Mouse (Mus musculus): ENCODE measurements around the gene Anks1b. TPM values are rescaled to one million over a fixed set of nuclear protein-coding genes. Genes with fewer than 3 reads are reported as not detected.

Gene Anks1b
- polyA plus RNA-seq, 1 experiment from 2014 or later: 13.0 TPM

DNA sequence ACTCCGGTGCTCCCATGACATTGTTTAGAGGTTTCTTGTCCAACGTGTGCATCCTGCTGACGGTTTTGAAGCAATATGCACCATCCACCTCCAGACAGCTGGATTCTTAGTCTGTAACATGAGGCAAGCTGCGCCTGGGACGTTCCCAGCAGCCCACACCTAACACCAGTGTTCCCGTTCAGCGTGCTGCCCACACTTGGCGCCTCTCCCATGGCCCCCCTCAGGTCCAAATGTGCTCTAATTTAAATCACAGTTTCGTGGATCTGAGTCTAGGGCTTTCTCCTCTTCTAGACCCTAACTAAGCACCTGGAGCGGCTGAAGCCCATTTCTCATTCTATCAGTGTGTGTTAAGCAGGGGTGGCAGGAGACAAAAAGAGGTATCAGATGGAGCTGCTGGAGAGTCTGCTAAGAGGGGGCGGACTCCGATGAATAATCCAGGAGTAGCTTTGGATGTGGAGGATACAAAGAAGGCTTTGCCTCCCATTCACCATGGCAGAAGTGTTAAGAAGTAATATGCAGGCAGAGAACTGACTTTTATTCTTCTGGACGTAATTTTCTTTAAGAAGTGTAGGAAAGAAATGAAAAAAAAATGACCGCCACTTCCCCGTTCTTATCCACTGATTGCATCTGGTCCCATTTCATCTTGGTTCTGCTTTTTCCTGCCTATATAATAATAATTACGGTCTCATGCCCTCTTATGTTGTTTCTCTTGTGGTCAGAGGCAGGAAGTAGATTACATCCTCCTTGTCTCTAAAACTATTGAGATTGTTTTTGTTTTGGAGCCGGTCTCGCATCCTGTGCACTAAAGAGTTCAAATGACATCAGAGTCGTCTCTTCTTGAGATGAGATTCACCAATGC, 986.6 kb downstream of the Anks1b start:
- H3K27me3 ChIP-seq (ENCODE audit: control insufficient read depth, insufficient read depth, low read length): no peaks in the 10 kb centered on the region
- no peak overlapping the region for H3K9ac ChIP-seq (ENCODE audit: low read depth, low read length)
- ATAC-seq (ENCODE audit: low FRiP score) (no peak), DNase-seq (ENCODE audit: low spot score) (no peak)
- no peak overlapping the region for H3K4me2 ChIP-seq (replicated peaks; ENCODE audit: low read depth, low read length)
- H3K27ac ChIP-seq (ENCODE audit: low read depth, low read length): no peak overlapping the region
- no peak overlapping the region for H3K4me3 ChIP-seq (ENCODE audit: low read depth, low read length)
- H3K4me1 ChIP-seq (replicated peaks; ENCODE audit: control insufficient read depth, insufficient read depth, low read length): 0 out of 2 replicates have a peak, but pooled peaks cover 4% of the 10 kb centered on the region
- no peaks in the 10 kb centered on the region for H3K36me3 ChIP-seq (ENCODE audit: control insufficient read depth, insufficient read depth, low read length)
- H3K9me3 ChIP-seq (ENCODE audit: control insufficient read depth, low read length): no peaks in the 10 kb centered on the region
- 85% methylated on average over 19 of the region's 19 CpGs for WGBS

DNA sequence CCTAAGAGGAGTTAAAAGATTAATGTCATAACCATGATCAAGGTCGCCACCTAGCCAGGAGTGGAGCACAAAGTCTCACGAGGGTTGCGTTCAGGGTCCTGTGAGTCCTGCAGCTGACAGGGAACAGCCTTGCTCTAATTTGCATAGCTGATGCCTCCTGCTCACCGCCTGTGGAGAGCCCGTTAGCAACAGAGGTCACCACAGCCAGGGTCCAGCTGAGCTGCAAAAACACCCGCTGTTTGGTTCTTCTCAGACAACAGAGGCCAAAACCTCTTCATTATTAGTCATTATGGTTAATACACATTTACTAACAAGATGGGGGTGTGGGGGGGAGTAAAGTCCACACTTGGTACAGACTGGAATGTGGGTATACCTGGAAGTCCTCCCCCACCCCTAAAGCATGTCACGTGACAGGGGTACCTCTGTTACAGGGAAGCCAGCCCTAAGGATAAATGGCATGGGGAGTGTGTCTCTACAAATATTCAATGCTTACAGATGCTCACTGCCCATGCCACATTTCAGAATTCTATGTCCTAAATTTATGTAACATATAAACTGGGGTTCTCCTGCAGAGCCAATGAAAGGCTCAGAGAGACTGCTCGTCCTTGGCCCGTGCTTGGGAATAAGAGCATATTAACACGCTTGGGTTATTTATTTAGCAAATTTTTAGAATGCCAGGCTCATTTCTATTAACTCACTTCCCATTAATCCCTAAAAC, 990.7 kb downstream of the Anks1b start:
- H3K9me3 ChIP-seq (ENCODE audit: control insufficient read depth, low read length): no peaks in the 10 kb centered on the region
- no peak overlapping the region for H3K9ac ChIP-seq (ENCODE audit: low read depth, low read length)
- ATAC-seq (ENCODE audit: low FRiP score): peak; percentile 79; the same call in 1 of the 2 replicates
- no peaks in the 10 kb centered on the region for H3K36me3 ChIP-seq (ENCODE audit: control insufficient read depth, insufficient read depth, low read length)
- H3K4me1 ChIP-seq (replicated peaks; ENCODE audit: control insufficient read depth, insufficient read depth, low read length): 0 out of 2 replicates have a peak, but pooled peaks cover 4% of the 10 kb centered on the region
- H3K27ac ChIP-seq (ENCODE audit: low read depth, low read length): no peak overlapping the region
- no peak overlapping the region for H3K4me3 ChIP-seq (ENCODE audit: low read depth, low read length)
- 13% methylated on average over 10 of the region's 10 CpGs for WGBS
- H3K4me2 ChIP-seq (replicated peaks; ENCODE audit: low read depth, low read length): no peak overlapping the region
- no peaks in the 10 kb centered on the region for H3K27me3 ChIP-seq (ENCODE audit: control insufficient read depth, insufficient read depth, low read length)
- DNase-seq (ENCODE audit: low spot score): peak; percentile 24

GRCm38 (mm10) chr10:90864599-90864889, 991.2 kb downstream of the Anks1b start:
- ATAC-seq (ENCODE audit: low FRiP score): 0 out of 2 replicates have a peak, but pooled peaks have one; percentile 6
- Histone ChIP-seq H3K27ac (ENCODE audit: low read depth, low read length) (no peak overlapping the region), H3K27me3 (ENCODE audit: control insufficient read depth, insufficient read depth, low read length) (no peaks in the 10 kb centered on the region), H3K4me2 (replicated peaks; ENCODE audit: low read depth, low read length) (no peak overlapping the region), H3K4me3 (ENCODE audit: low read depth, low read length) (no peak overlapping the region), H3K36me3 (ENCODE audit: control insufficient read depth, insufficient read depth, low read length) (no peaks in the 10 kb centered on the region), H3K4me1 (replicated peaks; ENCODE audit: control insufficient read depth, insufficient read depth, low read length) (0 out of 2 replicates have a peak, but pooled peaks cover 4% of the 10 kb centered on the region), H3K9ac (ENCODE audit: low read depth, low read length) (no peak overlapping the region), H3K9me3 (ENCODE audit: control insufficient read depth, low read length) (no peaks in the 10 kb centered on the region)
- DNase-seq (ENCODE audit: low spot score): no peak
- WGBS: 26% methylated on average over 3 of the region's 3 CpGs

DNA sequence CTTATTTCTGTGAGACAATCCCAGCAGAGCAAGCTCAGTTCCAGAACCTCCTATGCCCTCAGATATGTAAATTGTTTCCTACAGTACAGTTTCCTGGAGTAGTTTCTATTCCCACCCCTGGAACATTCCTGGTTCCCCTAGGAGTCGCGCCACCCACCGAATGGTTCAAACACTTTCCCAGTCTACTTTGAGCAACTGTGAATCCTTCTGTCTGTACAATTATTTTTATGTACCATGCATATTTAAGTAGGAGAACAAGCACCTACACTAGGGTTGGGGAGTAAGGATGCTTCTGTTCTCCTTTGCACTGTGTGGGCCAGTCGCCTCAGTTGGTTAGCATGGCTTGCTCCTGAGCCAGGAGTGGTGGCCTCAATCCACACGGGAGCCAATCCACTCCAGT, 999.9 kb downstream of the Anks1b start:
- 97% methylated on average over 5 of the region's 5 CpGs for WGBS
- H3K4me1 ChIP-seq (replicated peaks; ENCODE audit: control insufficient read depth, insufficient read depth, low read length): no peaks in the 10 kb centered on the region
- DNase-seq (ENCODE audit: low spot score): no peak
- H3K27me3 ChIP-seq (ENCODE audit: control insufficient read depth, insufficient read depth, low read length): no peaks in the 10 kb centered on the region
- no peak for ATAC-seq (ENCODE audit: low FRiP score)
- no peak overlapping the region for H3K4me2 ChIP-seq (replicated peaks; ENCODE audit: low read depth, low read length)
- H3K27ac ChIP-seq (ENCODE audit: low read depth, low read length): no peak overlapping the region
- no peaks in the 10 kb centered on the region for H3K36me3 ChIP-seq (ENCODE audit: control insufficient read depth, insufficient read depth, low read length)
- no peak overlapping the region for H3K4me3 ChIP-seq (ENCODE audit: low read depth, low read length)
- H3K9ac ChIP-seq (ENCODE audit: low read depth, low read length): no peak overlapping the region
- H3K9me3 ChIP-seq (ENCODE audit: control insufficient read depth, low read length): no peaks in the 10 kb centered on the region

- Histone ChIP-seq H3K4me3 (ENCODE audit: low read depth, low read length) (no peak overlapping the region), H3K36me3 (ENCODE audit: control insufficient read depth, insufficient read depth, low read length) (no peaks in the 10 kb centered on the region), H3K9ac (ENCODE audit: low read depth, low read length) (no peak overlapping the region), H3K27ac (ENCODE audit: low read depth, low read length) (no peak overlapping the region), H3K4me2 (replicated peaks; ENCODE audit: low read depth, low read length) (no peak overlapping the region), H3K9me3 (ENCODE audit: control insufficient read depth, low read length) (no peaks in the 10 kb centered on the region), H3K4me1 (replicated peaks; ENCODE audit: control insufficient read depth, insufficient read depth, low read length) (no peaks in the 10 kb centered on the region), H3K27me3 (ENCODE audit: control insufficient read depth, insufficient read depth, low read length) (no peaks in the 10 kb centered on the region)
- WGBS: 70% methylated on average over 3 of the region's 3 CpGs
- DNase-seq (ENCODE audit: low spot score) (no peak), ATAC-seq (ENCODE audit: low FRiP score) (no peak)
Measured at GRCm38 (mm10) chr10:90874166-90874565, 1000.9 kb downstream of the Anks1b start.

GRCm38 (mm10) chr10:90880854-90881560, 1007.7 kb downstream of the Anks1b start:
- H3K4me2 ChIP-seq (replicated peaks; ENCODE audit: low read depth, low read length): no peak overlapping the region
- no peak overlapping the region for H3K27ac ChIP-seq (ENCODE audit: low read depth, low read length)
- H3K9ac ChIP-seq (ENCODE audit: low read depth, low read length): no peak overlapping the region
- no peaks in the 10 kb centered on the region for H3K36me3 ChIP-seq (ENCODE audit: control insufficient read depth, insufficient read depth, low read length)
- no peaks in the 10 kb centered on the region for H3K9me3 ChIP-seq (ENCODE audit: control insufficient read depth, low read length)
- H3K4me1 ChIP-seq (replicated peaks; ENCODE audit: control insufficient read depth, insufficient read depth, low read length): no peaks in the 10 kb centered on the region
- H3K4me3 ChIP-seq (ENCODE audit: low read depth, low read length): no peak overlapping the region
- no peak for ATAC-seq (ENCODE audit: low FRiP score)
- H3K27me3 ChIP-seq (ENCODE audit: control insufficient read depth, insufficient read depth, low read length): no peaks in the 10 kb centered on the region
- peak; percentile 46 for DNase-seq (ENCODE audit: low spot score)
- 40% methylated on average over 8 of the region's 8 CpGs for WGBS

DNA sequence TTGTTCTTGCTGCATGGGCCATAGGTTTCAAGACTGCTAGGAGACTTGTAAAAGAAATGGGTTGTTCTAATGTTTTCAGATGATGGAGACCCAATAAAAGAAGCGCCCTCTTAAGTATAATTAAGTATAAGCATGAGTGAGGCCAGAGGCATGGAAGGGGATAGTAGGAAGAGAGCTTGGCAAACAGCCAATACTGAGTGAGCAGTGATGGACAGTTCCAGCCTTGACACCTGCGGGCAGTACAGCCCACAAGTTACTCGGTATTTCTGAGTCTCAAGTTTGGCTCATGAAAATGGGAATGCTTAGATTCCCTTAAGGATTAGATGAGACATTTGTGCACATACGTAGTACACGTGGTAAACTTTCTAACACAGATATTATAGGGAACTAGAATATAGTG, 1016.3 kb downstream of the Anks1b start:
- no peak for DNase-seq (ENCODE audit: low spot score)
- no peak for ATAC-seq (ENCODE audit: low FRiP score)

DNA sequence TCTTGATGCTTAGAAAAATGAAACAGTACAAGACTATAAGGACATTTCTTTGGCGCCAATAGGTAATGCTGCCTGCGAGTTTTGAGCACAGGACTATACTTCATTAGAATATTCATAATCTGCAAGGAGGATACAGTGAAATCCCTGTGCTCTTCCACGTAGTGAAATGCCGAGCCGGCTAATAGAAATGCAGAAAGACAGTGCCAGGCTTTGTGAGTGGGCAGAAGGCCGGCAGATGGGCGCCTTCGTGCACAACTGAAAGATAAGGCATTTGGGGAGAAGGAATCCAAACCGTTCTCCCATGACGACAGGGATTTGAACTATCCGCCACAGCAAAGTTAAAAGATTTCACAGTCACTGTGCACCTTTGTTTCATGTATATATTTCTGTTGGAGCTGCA, 1019.4 kb downstream of the Anks1b start:
- Histone ChIP-seq H3K4me1 (replicated peaks; ENCODE audit: control insufficient read depth, insufficient read depth, low read length) (no peaks in the 10 kb centered on the region), H3K27me3 (ENCODE audit: control insufficient read depth, insufficient read depth, low read length) (no peaks in the 10 kb centered on the region), H3K27ac (ENCODE audit: low read depth, low read length) (no peak overlapping the region), H3K9ac (ENCODE audit: low read depth, low read length) (no peak overlapping the region), H3K9me3 (ENCODE audit: control insufficient read depth, low read length) (no peaks in the 10 kb centered on the region), H3K4me3 (ENCODE audit: low read depth, low read length) (no peak overlapping the region), H3K4me2 (replicated peaks; ENCODE audit: low read depth, low read length) (no peak overlapping the region), H3K36me3 (ENCODE audit: control insufficient read depth, insufficient read depth, low read length) (no peaks in the 10 kb centered on the region)
- no peak for ATAC-seq (ENCODE audit: low FRiP score)
- WGBS: 82% methylated on average over 11 of the region's 11 CpGs
- DNase-seq (ENCODE audit: low spot score): no peak

More for the DNA sequence above, 1016.3 kb downstream of the Anks1b start:
- Histone ChIP-seq H3K9ac (ENCODE audit: low read depth, low read length) (no peak overlapping the region), H3K9me3 (ENCODE audit: control insufficient read depth, low read length) (no peaks in the 10 kb centered on the region), H3K27me3 (ENCODE audit: control insufficient read depth, insufficient read depth, low read length) (no peaks in the 10 kb centered on the region), H3K4me1 (replicated peaks; ENCODE audit: control insufficient read depth, insufficient read depth, low read length) (no peaks in the 10 kb centered on the region), H3K27ac (ENCODE audit: low read depth, low read length) (no peak overlapping the region), H3K4me3 (ENCODE audit: low read depth, low read length) (no peak overlapping the region), H3K4me2 (replicated peaks; ENCODE audit: low read depth, low read length) (no peak overlapping the region), H3K36me3 (ENCODE audit: control insufficient read depth, insufficient read depth, low read length) (no peaks in the 10 kb centered on the region)
- WGBS: 88% methylated on average over 5 of the region's 5 CpGs
